Mouse (Mus musculus) gastrocnemius, adult 2 months (tissue): ENCODE measurements around the gene Slc25a23. TPM values are rescaled to one million over a fixed set of nuclear protein-coding genes. Genes with fewer than 3 reads are reported as not detected.
A peak's percentile ranks its signal among the peaks of the same experiment; 100 is the strongest.

Experiments used
- DNase-seq: peaks from one replicate; pipeline ENCODE4 v3.0.0; 2022
- H3K27ac ChIP-seq: fragments of 200-600 bp; 2 replicates; pipeline ENCODE4 v1.8.1; 2022; ENCODE audit warnings: mild to moderate bottlenecking
- H3K4me3 ChIP-seq: fragments of 200-600 bp; 2 replicates; pipeline ENCODE4 v1.8.1; 2022; ENCODE audit warnings: mild to moderate bottlenecking, moderate library complexity
- CTCF ChIP-seq: fragments of 200-600 bp; IDR thresholded peaks from 2 replicates; pipeline ENCODE4 v1.8.1; 2022; ENCODE audit warnings: antibody characterized with exemption, mild to moderate bottlenecking, moderate library complexity
- intact Hi-C: fragments of 180-260 bp; cut with DNase I; formaldehyde crosslinking; loops from one replicate; pipeline ENCODE4 v1.15.1; 2025
- total RNA-seq, 2 experiments: library from RNA; stranded (reverse); gene quantifications; 2 replicates each; pipeline ENCODE4 v1.2.3; 2021

The Slc25a23 gene
- total RNA-seq, 2 experiments from 2014 or later = 34.4 to 52.2 TPM

DNA sequence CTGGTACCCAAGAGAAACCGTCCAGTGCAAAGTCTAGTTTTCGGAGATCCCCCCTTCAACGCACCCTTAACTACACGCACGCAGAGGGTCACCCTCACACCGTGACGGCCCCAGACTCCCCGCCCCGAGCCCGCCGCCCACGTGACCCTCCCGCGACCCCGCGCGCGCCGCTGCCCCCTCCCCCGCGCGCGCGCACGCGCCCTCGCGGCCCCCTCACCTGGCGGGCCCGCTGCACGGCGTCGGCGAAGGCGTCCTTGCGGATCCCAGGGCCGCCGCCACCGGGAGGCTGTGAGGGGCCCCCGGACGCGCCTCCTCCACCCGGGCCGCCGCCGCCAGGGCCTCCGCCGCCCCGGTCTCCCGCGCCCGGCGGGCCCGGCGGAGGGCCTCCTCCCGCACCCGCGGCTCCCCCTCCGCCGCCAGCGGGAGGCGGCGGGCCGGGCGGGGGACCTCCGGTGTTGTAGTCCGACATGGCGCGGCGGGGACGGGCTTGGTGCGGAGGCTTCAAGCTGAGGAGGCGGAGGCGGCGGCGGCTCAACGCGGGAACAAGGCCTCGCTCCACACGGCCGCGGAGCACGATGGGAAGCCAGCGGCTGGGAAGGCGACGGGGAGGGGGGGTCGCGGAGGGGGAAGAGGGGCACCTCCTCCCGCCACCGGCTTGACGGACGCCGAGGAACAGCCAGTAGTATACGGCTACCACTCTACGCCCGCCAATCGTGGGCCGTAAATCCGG is 28.6 kb downstream of the Slc25a23 start, which contains the start of gene Khsrp:
Khsrp (minus strand) TSS at position 592 of the 730 bp plus-strand sequence.
- intact Hi-C loops = no loop called here
- DNase-seq = peak; percentile 59
- no peak for TF ChIP-seq CTCF
- peak within 1 kb of the TSS; percentile 84 for H3K4me3 ChIP-seq
- H3K27ac ChIP-seq = peak within 1 kb of the TSS; percentile 90

- Histone ChIP-seq H3K4me3 (peak overlapping the region; percentile 84), H3K27ac (peak overlapping the region; percentile 89)
- intact Hi-C loops = no loop called here
- TF ChIP-seq CTCF = no peak
- DNase-seq = no peak
Observed at GRCm38 (mm10) chr17:57029691-57030090, 30.0 kb downstream of the Slc25a23 start.

GRCm38 (mm10) chr17:57027471-57027870 is 32.2 kb downstream of the Slc25a23 start:
- H3K4me3 ChIP-seq = no peak overlapping the region
- intact Hi-C loops = loop anchor here (2.0 kb wide), 1 partner anchor 15 kb away; no protein-coding TSS in a partner anchor
- no peak overlapping the region for H3K27ac ChIP-seq
- DNase-seq = no peak
- no peak for TF ChIP-seq CTCF

DNA sequence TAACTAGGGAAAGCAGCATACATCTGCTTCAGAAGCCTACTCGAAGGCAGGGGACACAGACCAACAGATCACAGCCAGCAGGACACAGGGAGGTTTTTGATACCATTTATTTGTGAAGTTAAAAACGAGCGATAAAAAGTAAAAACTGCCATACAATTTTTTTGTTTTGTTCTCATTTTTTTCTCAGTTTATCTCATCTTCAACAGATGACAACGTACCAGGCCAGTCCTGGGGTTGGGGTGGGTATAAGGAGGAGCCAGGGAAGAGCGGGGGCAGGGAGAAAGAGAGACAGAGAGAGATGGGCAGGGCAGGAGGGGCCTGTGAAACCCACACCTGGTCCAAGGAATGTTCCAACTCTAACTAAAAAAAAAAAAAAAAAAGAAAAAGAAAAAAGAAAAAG is 38.7 kb downstream of the Slc25a23 start:
- no peak overlapping the region for H3K27ac ChIP-seq
- intact Hi-C loops = no loop called here
- no peak for TF ChIP-seq CTCF
- no peak overlapping the region for H3K4me3 ChIP-seq
- DNase-seq = no peak

DNA sequence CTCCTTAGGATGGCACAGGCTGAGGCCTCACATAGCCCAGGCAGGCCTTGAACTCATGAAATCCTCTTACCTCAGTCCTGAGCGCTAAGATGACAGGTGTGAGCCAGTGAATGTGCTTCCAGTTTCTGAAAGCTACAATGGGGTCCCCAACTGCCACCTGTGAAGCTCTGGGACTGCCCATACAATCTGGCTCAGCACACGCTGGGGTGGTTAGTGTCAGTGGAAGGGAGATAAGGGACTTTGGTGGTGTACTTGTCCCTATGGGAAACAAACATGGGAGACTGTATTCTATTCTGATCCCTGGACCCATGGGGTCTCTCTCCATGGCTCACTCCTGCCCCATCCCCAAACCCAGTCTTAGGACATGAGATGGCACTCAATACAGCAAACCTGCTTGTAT is 40.0 kb downstream of the Slc25a23 start:
- intact Hi-C loops = no loop called here
- H3K4me3 ChIP-seq = no peak overlapping the region
- no peak overlapping the region for H3K27ac ChIP-seq
- no peak for TF ChIP-seq CTCF
- no peak for DNase-seq

DNA sequence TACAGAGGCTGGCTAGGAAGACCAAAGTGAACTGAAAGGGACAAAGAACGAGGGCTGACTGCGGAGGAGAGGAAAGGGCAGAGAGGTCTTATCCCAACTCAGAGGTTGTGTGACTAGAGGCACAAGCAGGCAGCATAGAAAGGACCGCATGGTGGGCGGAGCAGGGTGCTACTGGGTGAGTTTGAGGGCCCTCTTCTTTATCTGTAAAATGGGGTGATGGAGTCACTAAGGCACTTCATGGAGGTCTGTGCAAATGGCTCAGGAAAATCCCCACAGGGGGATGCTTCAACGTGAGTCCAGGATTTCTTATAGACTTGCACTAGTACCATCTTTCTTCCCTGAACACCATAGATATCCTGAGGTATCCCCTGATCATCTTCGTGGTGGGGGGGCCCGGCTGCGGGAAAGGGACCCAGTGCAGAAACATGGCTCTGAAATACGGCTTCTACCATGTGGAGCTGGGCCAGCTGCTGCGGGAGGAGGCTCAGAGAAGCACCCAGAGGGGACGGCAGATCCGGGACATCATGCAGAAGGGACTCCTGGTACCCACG is 47.3 kb downstream of the Slc25a23 start:
- Histone ChIP-seq H3K27ac (peak overlapping the region; percentile 95), H3K4me3 (peak overlapping the region; percentile 84)
- no peak for TF ChIP-seq CTCF
- intact Hi-C loops = loop anchor here (2.0 kb wide), 1 partner anchor 14 kb away; no protein-coding TSS in a partner anchor
- DNase-seq = no peak

DNA sequence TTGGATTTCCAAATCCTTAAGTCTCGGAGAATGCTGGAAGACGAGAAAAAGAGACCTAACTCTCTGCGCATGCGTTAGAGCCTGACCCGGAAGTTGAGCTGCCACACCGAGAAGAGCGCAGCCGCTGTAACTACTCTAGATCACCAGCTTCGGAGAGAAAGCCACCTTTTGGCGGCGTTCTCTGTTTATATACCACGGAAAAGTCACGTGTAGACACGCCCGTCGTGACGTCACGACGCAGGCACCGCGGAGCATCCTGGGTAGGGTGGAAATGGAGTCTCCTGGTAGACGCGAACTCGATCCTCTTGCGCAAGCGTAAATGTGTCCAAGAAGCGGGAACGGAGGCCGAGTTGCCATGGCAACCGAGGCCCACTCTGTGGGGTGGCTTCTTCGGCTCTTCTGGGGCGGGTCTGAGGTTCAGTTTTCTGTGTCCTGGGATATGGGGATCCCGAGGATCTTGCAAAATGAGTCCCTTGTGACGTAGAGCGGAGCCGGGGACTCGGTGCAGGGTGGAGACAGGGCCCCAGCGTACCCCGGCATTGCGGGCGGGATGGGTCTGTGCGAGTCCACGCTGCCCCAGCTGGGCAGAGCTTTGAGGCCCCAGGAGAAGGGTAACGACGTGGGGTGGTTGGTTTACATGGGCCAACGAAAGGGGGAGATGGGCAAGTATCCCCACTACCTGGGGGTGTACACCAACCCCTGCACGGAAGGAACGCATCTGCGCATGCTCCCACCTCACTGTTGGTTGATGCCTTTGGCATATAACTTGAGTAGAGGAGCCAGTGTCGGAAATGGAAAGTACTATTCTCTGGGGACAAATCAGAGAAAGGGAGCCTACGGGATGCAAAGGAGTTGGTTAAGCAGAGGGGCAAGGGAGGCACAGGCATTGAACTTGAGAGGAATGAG is 48.2 kb downstream of the Slc25a23 start, which contains the start of the genes Gtf2f1 and Gm17949:
Gtf2f1 (minus strand) TSS at position 53 of the 906 bp plus-strand sequence.
Gm17949 (plus strand) TSS at position 234 of the 906 bp plus-strand sequence.
- Histone ChIP-seq H3K4me3 (peak within 1 kb of the TSS; percentile 84), H3K27ac (peak within 1 kb of the TSS; percentile 95)
- no peak for TF ChIP-seq CTCF
- intact Hi-C loops = loop anchor here (1.0 to 2.0 kb wide), 2 partner anchors 14 to 15 kb away; partner anchors contain the start of gene Alkbh7
- peak; percentile 94 for DNase-seq

GRCm38 (mm10) chr17:57010911-57011235 is 48.8 kb downstream of the Slc25a23 start:
- H3K4me3 ChIP-seq = peak overlapping the region; percentile 84
- intact Hi-C loops = loop anchor here (1.0 kb wide), 1 partner anchor 14 kb away; the partner anchor contains the start of gene Alkbh7
- no peak for DNase-seq
- H3K27ac ChIP-seq = peak overlapping the region; percentile 95
- no peak for TF ChIP-seq CTCF

GRCm38 (mm10) chr17:57007137-57007905 is 52.3 kb downstream of the Slc25a23 start:
- TF ChIP-seq CTCF = no peak; the same call in 1 of the 2 replicates
- DNase-seq = no peak
- Histone ChIP-seq H3K27ac (no peak overlapping the region), H3K4me3 (no peak overlapping the region)
- intact Hi-C loops = no loop called here

DNA sequence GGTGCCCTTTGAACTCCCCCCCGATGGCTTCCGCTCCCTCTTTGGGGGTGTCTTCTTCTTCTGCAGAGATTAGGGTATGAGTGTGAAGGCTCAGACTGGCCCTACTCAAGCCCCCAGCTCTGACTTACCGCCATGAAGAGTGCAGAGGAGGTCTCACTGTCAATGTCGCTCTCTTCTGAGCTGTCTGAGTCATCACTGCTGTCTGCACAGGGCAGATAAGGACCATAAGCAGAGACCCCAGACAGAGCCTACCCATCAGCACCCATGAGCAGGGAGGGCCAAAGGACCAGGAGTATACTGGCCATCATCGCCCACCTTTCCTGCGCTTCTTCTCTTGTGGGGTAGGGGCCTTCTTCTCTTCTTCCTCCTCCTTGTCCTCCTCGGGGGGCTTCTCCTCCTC is 55.7 kb downstream of the Slc25a23 start:
- TF ChIP-seq CTCF = no peak
- H3K4me3 ChIP-seq = no peak overlapping the region
- DNase-seq = no peak
- intact Hi-C loops = no loop called here
- H3K27ac ChIP-seq = no peak overlapping the region

DNA sequence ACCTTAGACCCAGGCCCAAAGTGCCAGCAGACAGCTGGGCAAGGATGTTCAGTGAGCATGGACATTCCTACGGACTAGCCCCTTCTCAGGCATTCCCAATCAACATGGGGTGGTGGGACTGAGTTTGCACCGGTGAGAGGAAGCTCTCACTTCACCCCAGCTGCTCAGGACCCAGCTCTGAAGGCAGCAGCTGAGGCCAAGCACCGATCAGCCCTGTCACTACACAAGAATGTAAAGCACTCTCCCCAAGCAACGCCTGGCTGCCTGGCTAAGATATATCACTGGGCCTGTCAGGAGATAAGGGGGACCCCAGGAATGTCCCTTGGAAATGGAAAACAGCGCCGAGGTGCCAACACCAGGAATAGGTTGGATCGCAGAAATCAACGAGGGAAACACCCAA is 58.4 kb downstream of the Slc25a23 start:
- DNase-seq = no peak
- Histone ChIP-seq H3K4me3 (no peak overlapping the region), H3K27ac (no peak overlapping the region)
- intact Hi-C loops = no loop called here
- no peak for TF ChIP-seq CTCF

DNA sequence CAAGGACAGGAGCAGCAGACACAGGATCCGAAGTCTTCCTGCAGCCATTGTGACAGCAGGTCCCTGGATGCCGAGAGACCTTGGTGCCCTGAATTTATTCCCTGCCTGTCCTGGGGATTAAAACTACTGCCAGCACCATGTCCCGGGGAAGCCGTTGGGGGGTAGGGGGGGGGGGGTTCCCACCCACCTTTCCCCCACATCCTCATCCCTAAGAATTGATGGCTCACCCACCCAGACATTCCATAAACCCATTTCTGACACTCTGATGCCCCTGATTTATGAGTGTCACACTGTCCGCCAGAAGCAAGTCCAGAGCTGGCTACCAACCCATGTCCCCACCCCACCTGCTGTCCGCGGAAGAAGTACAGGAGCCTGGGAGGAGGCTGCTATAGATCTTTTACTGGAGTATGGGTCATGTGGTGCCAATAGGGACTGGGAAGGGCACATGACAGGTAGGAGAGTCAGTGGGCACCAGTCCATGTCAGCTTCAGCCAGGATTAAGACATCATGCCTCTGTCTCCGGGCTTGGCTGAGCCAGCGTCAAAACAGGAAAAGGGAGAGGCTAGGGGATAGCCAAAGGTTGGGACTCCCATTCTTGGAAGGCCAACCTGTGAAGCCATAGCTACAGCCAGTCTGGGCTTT is 59.6 kb downstream of the Slc25a23 start, which contains the start of gene Pspn:
Pspn (minus strand) TSS at position 51 of the 642 bp plus-strand sequence.
- intact Hi-C loops = loop anchor here (10.0 kb wide), 1 partner anchor 245 kb away; the partner anchor contains the start of genes Gpr108 and Trip10
- no peak for DNase-seq
- H3K4me3 ChIP-seq = no peak within 1 kb of the TSS
- TF ChIP-seq CTCF = no peak
- H3K27ac ChIP-seq = no peak within 1 kb of the TSS
